Mouse (Mus musculus): ENCODE measurements around the gene Ephb1. TPM values are rescaled to one million over a fixed set of nuclear protein-coding genes. Genes with fewer than 3 reads are reported as not detected.

Ephb1 gene
- polyA plus RNA-seq, 1 experiment from 2014 or later = 1.7 TPM

- no peak overlapping the region for H3K27ac ChIP-seq (replicated peaks in 1 of 2; ENCODE audit: control insufficient read depth in 1 of 2, insufficient read depth in 1 of 2, low read depth in 2 of 2, low read length in 2 of 2)
- no peaks in the 10 kb centered on the region for H3K36me3 ChIP-seq (ENCODE audit: control insufficient read depth, insufficient read depth, low read length)
- WGBS = 7% methylated on average over 10 of the region's 10 CpGs
- H3K4me3 ChIP-seq (ENCODE audit: control insufficient read depth in 1 of 2, insufficient read depth in 1 of 2, low read depth in 1 of 2, low read length in 2 of 2) = 0 out of 4 replicates have a peak overlapping the region, but pooled peaks of 1 of the 2 experiments have one; percentile 54
- H3K9me3 ChIP-seq (ENCODE audit: control insufficient read depth, low read length) = no peaks in the 10 kb centered on the region
- H3K9ac ChIP-seq (ENCODE audit: low read length) = no peak overlapping the region
- no peak overlapping the region for H3K4me2 ChIP-seq (ENCODE audit: low read length)
- peaks cover 0 to 18% of the 10 kb centered on the region in 2 experiments; a peak in 2 of 4 replicates for H3K4me1 ChIP-seq (ENCODE audit: control insufficient read depth in 2 of 2, insufficient read depth in 2 of 2, low read length in 2 of 2)
- H3K27me3 ChIP-seq (ENCODE audit: control insufficient read depth, insufficient read depth, low read length) = peaks cover 96% of the 10 kb centered on the region
- ATAC-seq (ENCODE audit: insufficient number of reproducible peaks, insufficient read depth, low FRiP score, low read depth) = no peak
Measured at GRCm38 (mm10) chr9:102351721-102352120, 2.8 kb downstream of the Ephb1 start.

GRCm38 (mm10) chr9:102351221-102351620 is 3.3 kb downstream of the Ephb1 start:
- WGBS = 35% methylated on average over 5 of the region's 5 CpGs
- Histone ChIP-seq H3K4me2 (ENCODE audit: low read length) (no peak overlapping the region), H3K4me3 (ENCODE audit: control insufficient read depth in 1 of 2, insufficient read depth in 1 of 2, low read depth in 1 of 2, low read length in 2 of 2) (no peak overlapping the region), H3K9me3 (ENCODE audit: control insufficient read depth, low read length) (no peaks in the 10 kb centered on the region), H3K36me3 (ENCODE audit: control insufficient read depth, insufficient read depth, low read length) (no peaks in the 10 kb centered on the region), H3K27ac (replicated peaks in 1 of 2; ENCODE audit: control insufficient read depth in 1 of 2, insufficient read depth in 1 of 2, low read depth in 2 of 2, low read length in 2 of 2) (no peak overlapping the region), H3K9ac (ENCODE audit: low read length) (no peak overlapping the region), H3K27me3 (ENCODE audit: control insufficient read depth, insufficient read depth, low read length) (peaks cover 91% of the 10 kb centered on the region), H3K4me1 (ENCODE audit: control insufficient read depth in 2 of 2, insufficient read depth in 2 of 2, low read length in 2 of 2) (peaks cover 0 to 18% of the 10 kb centered on the region in 2 experiments; a peak in 2 of 4 replicates)
- ATAC-seq (ENCODE audit: insufficient number of reproducible peaks, insufficient read depth, low FRiP score, low read depth) = no peak

GRCm38 (mm10) chr9:102350696-102351095 is 3.8 kb downstream of the Ephb1 start:
- H3K4me2 ChIP-seq (ENCODE audit: low read length) = no peak overlapping the region
- no peak overlapping the region for H3K9ac ChIP-seq (ENCODE audit: low read length)
- peaks cover 0 to 18% of the 10 kb centered on the region in 2 experiments; a peak in 2 of 4 replicates for H3K4me1 ChIP-seq (ENCODE audit: control insufficient read depth in 2 of 2, insufficient read depth in 2 of 2, low read length in 2 of 2)
- 74% methylated on average over 6 of the region's 6 CpGs for WGBS
- H3K27ac ChIP-seq (replicated peaks in 1 of 2; ENCODE audit: control insufficient read depth in 1 of 2, insufficient read depth in 1 of 2, low read depth in 2 of 2, low read length in 2 of 2) = no peak overlapping the region
- peaks cover 86% of the 10 kb centered on the region for H3K27me3 ChIP-seq (ENCODE audit: control insufficient read depth, insufficient read depth, low read length)
- ATAC-seq (ENCODE audit: insufficient number of reproducible peaks, insufficient read depth, low FRiP score, low read depth) = no peak
- no peaks in the 10 kb centered on the region for H3K9me3 ChIP-seq (ENCODE audit: control insufficient read depth, low read length)
- no peak overlapping the region for H3K4me3 ChIP-seq (ENCODE audit: control insufficient read depth in 1 of 2, insufficient read depth in 1 of 2, low read depth in 1 of 2, low read length in 2 of 2)
- no peaks in the 10 kb centered on the region for H3K36me3 ChIP-seq (ENCODE audit: control insufficient read depth, insufficient read depth, low read length)

GRCm38 (mm10) chr9:102350076-102350475 is 4.4 kb downstream of the Ephb1 start:
- ATAC-seq (ENCODE audit: insufficient number of reproducible peaks, insufficient read depth, low FRiP score, low read depth) = no peak
- WGBS = 76% methylated on average over 6 of the region's 6 CpGs
- H3K27me3 ChIP-seq (ENCODE audit: control insufficient read depth, insufficient read depth, low read length) = peaks cover 83% of the 10 kb centered on the region
- H3K4me1 ChIP-seq (ENCODE audit: control insufficient read depth in 2 of 2, insufficient read depth in 2 of 2, low read length in 2 of 2) = peaks cover 0 to 18% of the 10 kb centered on the region in 2 experiments; a peak in 2 of 4 replicates
- no peak overlapping the region for H3K4me2 ChIP-seq (ENCODE audit: low read length)
- H3K9ac ChIP-seq (ENCODE audit: low read length) = no peak overlapping the region
- H3K36me3 ChIP-seq (ENCODE audit: control insufficient read depth, insufficient read depth, low read length) = no peaks in the 10 kb centered on the region
- H3K4me3 ChIP-seq (ENCODE audit: control insufficient read depth in 1 of 2, insufficient read depth in 1 of 2, low read depth in 1 of 2, low read length in 2 of 2) = no peak overlapping the region
- no peaks in the 10 kb centered on the region for H3K9me3 ChIP-seq (ENCODE audit: control insufficient read depth, low read length)
- H3K27ac ChIP-seq (replicated peaks in 1 of 2; ENCODE audit: control insufficient read depth in 1 of 2, insufficient read depth in 1 of 2, low read depth in 2 of 2, low read length in 2 of 2) = no peak overlapping the region

- ATAC-seq (ENCODE audit: insufficient number of reproducible peaks, insufficient read depth, low FRiP score, low read depth) = no peak
- Histone ChIP-seq H3K4me3 (ENCODE audit: control insufficient read depth in 1 of 2, insufficient read depth in 1 of 2, low read depth in 1 of 2, low read length in 2 of 2) (no peak overlapping the region), H3K4me2 (ENCODE audit: low read length) (no peak overlapping the region), H3K27ac (replicated peaks in 1 of 2; ENCODE audit: control insufficient read depth in 1 of 2, insufficient read depth in 1 of 2, low read depth in 2 of 2, low read length in 2 of 2) (no peak overlapping the region), H3K27me3 (ENCODE audit: control insufficient read depth, insufficient read depth, low read length) (peaks cover 56% of the 10 kb centered on the region), H3K9ac (ENCODE audit: low read length) (no peak overlapping the region), H3K9me3 (ENCODE audit: control insufficient read depth, low read length) (no peaks in the 10 kb centered on the region), H3K4me1 (ENCODE audit: control insufficient read depth in 2 of 2, insufficient read depth in 2 of 2, low read length in 2 of 2) (no peaks in the 10 kb centered on the region), H3K36me3 (ENCODE audit: control insufficient read depth, insufficient read depth, low read length) (no peaks in the 10 kb centered on the region)
- WGBS = 66% methylated on average over 3 of the region's 3 CpGs
Measured at GRCm38 (mm10) chr9:102346801-102347200, 7.7 kb downstream of the Ephb1 start.

GRCm38 (mm10) chr9:102345474-102345873 is 9.0 kb downstream of the Ephb1 start:
- H3K4me1 ChIP-seq (ENCODE audit: control insufficient read depth in 2 of 2, insufficient read depth in 2 of 2, low read length in 2 of 2) = no peaks in the 10 kb centered on the region
- ATAC-seq (ENCODE audit: insufficient number of reproducible peaks, insufficient read depth, low FRiP score, low read depth) = no peak
- no peak overlapping the region for H3K4me3 ChIP-seq (ENCODE audit: control insufficient read depth in 1 of 2, insufficient read depth in 1 of 2, low read depth in 1 of 2, low read length in 2 of 2)
- 69% methylated on average over 6 of the region's 6 CpGs for WGBS
- no peak overlapping the region for H3K27ac ChIP-seq (replicated peaks in 1 of 2; ENCODE audit: control insufficient read depth in 1 of 2, insufficient read depth in 1 of 2, low read depth in 2 of 2, low read length in 2 of 2)
- H3K27me3 ChIP-seq (ENCODE audit: control insufficient read depth, insufficient read depth, low read length) = peaks cover 43% of the 10 kb centered on the region
- H3K9me3 ChIP-seq (ENCODE audit: control insufficient read depth, low read length) = no peaks in the 10 kb centered on the region
- H3K9ac ChIP-seq (ENCODE audit: low read length) = no peak overlapping the region
- no peaks in the 10 kb centered on the region for H3K36me3 ChIP-seq (ENCODE audit: control insufficient read depth, insufficient read depth, low read length)
- no peak overlapping the region for H3K4me2 ChIP-seq (ENCODE audit: low read length)

GRCm38 (mm10) chr9:102345047-102345446 is 9.4 kb downstream of the Ephb1 start:
- no peak overlapping the region for H3K27ac ChIP-seq (replicated peaks in 1 of 2; ENCODE audit: control insufficient read depth in 1 of 2, insufficient read depth in 1 of 2, low read depth in 2 of 2, low read length in 2 of 2)
- H3K9ac ChIP-seq (ENCODE audit: low read length) = no peak overlapping the region
- 77% methylated on average over 9 of the region's 9 CpGs for WGBS
- no peaks in the 10 kb centered on the region for H3K4me1 ChIP-seq (ENCODE audit: control insufficient read depth in 2 of 2, insufficient read depth in 2 of 2, low read length in 2 of 2)
- H3K9me3 ChIP-seq (ENCODE audit: control insufficient read depth, low read length) = no peaks in the 10 kb centered on the region
- H3K27me3 ChIP-seq (ENCODE audit: control insufficient read depth, insufficient read depth, low read length) = peaks cover 39% of the 10 kb centered on the region
- H3K36me3 ChIP-seq (ENCODE audit: control insufficient read depth, insufficient read depth, low read length) = no peaks in the 10 kb centered on the region
- H3K4me2 ChIP-seq (ENCODE audit: low read length) = no peak overlapping the region
- no peak overlapping the region for H3K4me3 ChIP-seq (ENCODE audit: control insufficient read depth in 1 of 2, insufficient read depth in 1 of 2, low read depth in 1 of 2, low read length in 2 of 2)
- no peak for ATAC-seq (ENCODE audit: insufficient number of reproducible peaks, insufficient read depth, low FRiP score, low read depth)

All from heart, embryonic 14.5 days (tissue).